Mouse (Mus musculus): Measurements from ENCODE around the gene 1190005I06Rik. TPM values are rescaled to one million over a fixed set of nuclear protein-coding genes. Genes with fewer than 3 reads are reported as not detected.

1190005I06Rik gene
- polyA plus RNA-seq, 2 experiments: 0.28 to 0.86 TPM

DNA sequence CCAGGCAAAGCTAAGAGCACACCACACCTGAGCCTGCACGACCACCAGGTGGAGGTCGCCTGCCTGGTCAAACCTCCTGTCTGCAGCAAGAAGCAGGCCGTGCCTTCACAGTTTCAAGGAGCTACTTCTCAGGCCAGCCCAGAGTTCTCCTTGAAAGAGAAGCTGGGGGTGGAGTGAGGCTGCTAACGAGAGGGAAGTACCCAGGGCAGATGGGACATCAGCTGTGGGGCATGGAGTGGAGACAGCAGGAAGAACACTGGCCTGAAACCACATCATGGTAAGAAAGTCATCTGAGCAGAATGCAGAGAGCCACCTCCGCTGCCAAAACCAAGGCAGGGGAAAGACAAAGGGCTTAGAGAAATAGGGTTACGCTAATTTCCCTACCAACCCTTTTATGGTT, 17.1 kb upstream of the 1190005I06Rik start:
- no peak overlapping the region for H3K27ac ChIP-seq
- TF ChIP-seq EP300 (IDR thresholded peaks at IDR 0.05; ENCODE audit: low read depth) (no peak), CTCF (IDR thresholded peaks at IDR 0.05; ENCODE audit: low read depth) (0 out of 2 replicates have a peak, but pooled peaks have one; percentile 9)
- no peak overlapping the region for H3K9ac ChIP-seq (replicated peaks)
- peaks cover 11 to 18% of the 10 kb centered on the region in 2 experiments for H3K4me1 ChIP-seq (replicated peaks; ENCODE audit: control insufficient read depth in 2 of 2, insufficient read depth in 2 of 2, low read length in 1 of 2)
- no peaks in the 10 kb centered on the region for H3K9me3 ChIP-seq (ENCODE audit: control insufficient read depth, low read length)
- DNase-seq (ENCODE audit: low read depth in 3 of 3, low spot score in 3 of 3) (no peak), ATAC-seq (ENCODE audit: insufficient read depth) (no peak)
- no peak overlapping the region for H3K4me2 ChIP-seq (ENCODE audit: low read depth)
- H3K36me3 ChIP-seq (replicated peaks; ENCODE audit: control insufficient read depth, insufficient read depth, low read depth): no peaks in the 10 kb centered on the region; the same call in 1 of the 2 replicates
- WGBS (ENCODE audit: insufficient replicate concordance): 73% methylated on average over 6 of the region's 6 CpGs
- no peak overlapping the region for H3K4me3 ChIP-seq (ENCODE audit: insufficient read depth in 1 of 2, low read depth in 2 of 2, low read length in 2 of 2)
- H3K27me3 ChIP-seq (ENCODE audit: control insufficient read depth, insufficient read depth, low read length): no peaks in the 10 kb centered on the region

DNA sequence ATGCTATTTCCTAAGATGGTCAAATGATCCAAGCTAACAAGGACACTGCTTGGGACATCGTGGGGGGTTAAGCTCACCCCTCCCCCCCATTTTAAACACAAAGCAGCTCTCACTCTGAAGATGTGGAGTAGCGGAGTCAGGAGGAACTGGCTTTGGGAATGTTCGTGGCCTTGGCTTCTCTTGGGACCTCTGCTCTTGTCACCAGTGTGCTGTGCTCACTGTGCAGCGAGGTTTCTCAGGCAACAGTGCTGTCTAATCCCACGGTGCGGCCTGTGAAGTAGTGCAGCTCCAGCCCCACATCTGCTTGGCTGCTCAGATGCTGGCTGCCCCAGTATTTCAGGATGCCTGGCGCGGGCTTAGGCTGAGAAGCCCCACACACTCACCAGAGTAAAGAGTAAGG, 10.0 kb upstream of the 1190005I06Rik start:
- TF ChIP-seq EP300 (IDR thresholded peaks at IDR 0.05; ENCODE audit: low read depth) (no peak), CTCF (IDR thresholded peaks at IDR 0.05; ENCODE audit: low read depth) (no peak)
- no peak for ATAC-seq (ENCODE audit: insufficient read depth)
- Histone ChIP-seq H3K27ac (no peak overlapping the region), H3K4me1 (replicated peaks; ENCODE audit: control insufficient read depth in 2 of 2, insufficient read depth in 2 of 2, low read length in 1 of 2) (no peaks in the 10 kb centered on the region), H3K4me3 (ENCODE audit: insufficient read depth in 1 of 2, low read depth in 2 of 2, low read length in 2 of 2) (no peak overlapping the region), H3K4me2 (ENCODE audit: low read depth) (no peak overlapping the region), H3K9me3 (ENCODE audit: control insufficient read depth, low read length) (no peaks in the 10 kb centered on the region), H3K9ac (replicated peaks) (no peak overlapping the region), H3K36me3 (replicated peaks; ENCODE audit: control insufficient read depth, insufficient read depth, low read depth) (peaks cover 23% of the 10 kb centered on the region), H3K27me3 (ENCODE audit: control insufficient read depth, insufficient read depth, low read length) (no peaks in the 10 kb centered on the region)
- no peak for DNase-seq (ENCODE audit: low read depth in 3 of 3, low spot score in 3 of 3)
- 84% methylated on average over 8 of the region's 8 CpGs for WGBS (ENCODE audit: insufficient replicate concordance)

DNA sequence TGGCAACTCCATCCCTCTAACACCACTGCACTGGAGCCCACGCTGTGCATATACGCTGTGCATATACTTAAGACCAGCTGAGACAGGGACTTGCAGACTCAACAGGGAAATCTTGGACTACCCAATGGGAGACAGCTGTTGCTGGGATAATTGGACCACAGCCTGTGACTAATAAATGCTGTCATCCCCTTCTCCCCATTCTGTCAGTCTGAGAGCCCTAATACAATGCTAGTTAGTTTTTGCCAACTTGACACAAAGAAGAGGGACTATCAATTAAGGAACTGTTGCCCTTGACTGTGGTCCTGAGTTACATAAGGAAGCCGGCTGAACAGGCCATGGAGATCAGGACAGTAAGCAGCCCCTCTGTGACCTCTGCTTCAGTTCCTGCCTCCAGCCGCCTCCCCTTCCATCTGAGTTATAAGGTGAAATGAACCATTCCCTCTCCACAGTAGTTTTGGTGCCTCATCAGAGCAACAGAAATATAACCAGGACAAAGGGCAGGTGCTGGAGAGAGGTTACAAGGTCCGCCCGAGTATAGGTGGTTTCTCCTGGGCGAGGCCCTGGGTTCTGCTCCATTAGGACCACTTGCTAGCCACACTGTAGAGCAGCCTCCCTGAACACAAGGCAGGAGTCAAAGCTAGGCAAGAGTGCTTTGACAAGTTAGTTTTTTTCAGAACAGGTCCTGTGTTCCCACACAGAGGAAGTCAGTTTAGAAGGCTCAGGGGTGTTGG, 9.1 kb upstream of the 1190005I06Rik start:
- WGBS (ENCODE audit: insufficient replicate concordance): 82% methylated on average over 7 of the region's 7 CpGs

DNA sequence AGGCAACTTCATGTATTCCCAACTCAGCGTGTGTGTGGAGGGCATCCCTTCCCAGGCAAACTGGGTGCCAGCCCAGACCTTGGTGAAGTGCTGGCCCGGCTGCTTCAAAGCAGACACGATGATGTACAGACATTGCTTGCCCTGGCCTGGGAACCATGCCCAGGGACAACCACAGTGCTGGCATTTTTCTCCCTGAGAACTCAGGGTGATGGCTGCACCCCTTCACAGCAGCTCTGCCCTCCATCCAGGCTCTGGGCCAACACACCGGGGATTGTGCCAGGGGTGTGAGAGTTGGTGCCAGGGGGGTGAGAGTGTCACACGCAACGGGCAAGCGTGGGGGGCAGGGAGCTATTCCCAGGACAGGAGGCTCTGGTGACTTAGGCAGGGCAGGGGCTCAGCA, 2.8 kb downstream of the 1190005I06Rik start:
- H3K4me2 ChIP-seq (ENCODE audit: low read depth): no peak overlapping the region
- no peaks in the 10 kb centered on the region for H3K9me3 ChIP-seq (ENCODE audit: control insufficient read depth, low read length)
- no peaks in the 10 kb centered on the region for H3K27me3 ChIP-seq (ENCODE audit: control insufficient read depth, insufficient read depth, low read length)
- no peaks in the 10 kb centered on the region for H3K36me3 ChIP-seq (replicated peaks; ENCODE audit: control insufficient read depth, insufficient read depth, low read depth)
- WGBS (ENCODE audit: insufficient replicate concordance): 74% methylated on average over 7 of the region's 7 CpGs
- no peak for DNase-seq (ENCODE audit: low read depth in 3 of 3, low spot score in 3 of 3)
- TF ChIP-seq EP300 (IDR thresholded peaks at IDR 0.05; ENCODE audit: low read depth) (no peak), CTCF (IDR thresholded peaks at IDR 0.05; ENCODE audit: low read depth) (no peak)
- no peaks in the 10 kb centered on the region for H3K4me1 ChIP-seq (replicated peaks; ENCODE audit: control insufficient read depth in 2 of 2, insufficient read depth in 2 of 2, low read length in 1 of 2)
- H3K27ac ChIP-seq: no peak overlapping the region
- H3K9ac ChIP-seq (replicated peaks): no peak overlapping the region
- H3K4me3 ChIP-seq (ENCODE audit: insufficient read depth in 1 of 2, low read depth in 2 of 2, low read length in 2 of 2): no peak overlapping the region
- ATAC-seq (ENCODE audit: insufficient read depth): no peak

More for the DNA sequence above, 9.1 kb upstream of the 1190005I06Rik start:
- no peaks in the 10 kb centered on the region for H3K27me3 ChIP-seq (ENCODE audit: control insufficient read depth, insufficient read depth, low read length)
- no peak for DNase-seq (ENCODE audit: low read depth in 3 of 3, low spot score in 3 of 3)
- H3K9me3 ChIP-seq (ENCODE audit: control insufficient read depth, low read length): no peaks in the 10 kb centered on the region
- no peak for ATAC-seq (ENCODE audit: insufficient read depth)
- no peak overlapping the region for H3K4me3 ChIP-seq (ENCODE audit: insufficient read depth in 1 of 2, low read depth in 2 of 2, low read length in 2 of 2)
- TF ChIP-seq EP300 (IDR thresholded peaks at IDR 0.05; ENCODE audit: low read depth) (no peak), CTCF (IDR thresholded peaks at IDR 0.05; ENCODE audit: low read depth) (no peak)
- no peak overlapping the region for H3K4me2 ChIP-seq (ENCODE audit: low read depth)
- H3K9ac ChIP-seq (replicated peaks): no peak overlapping the region
- H3K27ac ChIP-seq: no peak overlapping the region
- H3K4me1 ChIP-seq (replicated peaks; ENCODE audit: control insufficient read depth in 2 of 2, insufficient read depth in 2 of 2, low read length in 1 of 2): no peaks in the 10 kb centered on the region
- H3K36me3 ChIP-seq (replicated peaks; ENCODE audit: control insufficient read depth, insufficient read depth, low read depth): peaks cover 23% of the 10 kb centered on the region

DNA sequence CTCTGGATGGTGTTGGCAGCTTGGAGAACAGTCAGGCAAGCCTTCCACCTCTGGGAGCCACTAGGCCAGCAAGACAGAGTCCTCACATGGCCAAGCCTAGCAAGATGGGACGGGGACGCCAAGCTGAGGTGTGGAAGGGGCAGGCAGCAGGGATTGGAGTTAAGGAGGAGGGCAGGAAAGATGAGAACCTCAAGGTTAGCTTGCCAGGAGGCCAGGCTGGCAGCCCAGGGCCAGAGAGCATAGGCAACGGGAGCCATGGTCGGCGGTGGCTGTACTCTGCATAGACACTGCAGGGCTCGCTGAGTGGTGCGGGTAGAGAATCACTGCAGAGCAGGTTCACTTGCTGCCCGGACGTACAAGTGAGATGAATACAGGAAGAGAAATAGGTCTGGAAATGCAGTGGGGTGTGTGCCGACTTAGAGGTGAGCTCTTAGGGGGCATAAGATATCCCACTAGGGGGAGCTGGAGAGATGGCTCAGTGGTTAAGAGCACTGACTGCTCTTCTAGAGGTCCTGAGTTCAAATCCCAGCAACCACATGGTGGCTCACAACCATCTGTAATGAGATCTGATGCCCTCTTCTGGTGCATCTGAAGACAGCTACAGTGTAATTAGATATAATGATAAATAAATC, 5.3 kb downstream of the 1190005I06Rik start:
- ATAC-seq (ENCODE audit: insufficient read depth) (no peak), DNase-seq (ENCODE audit: low read depth in 3 of 3, low spot score in 3 of 3) (no peak)
- Histone ChIP-seq H3K36me3 (replicated peaks; ENCODE audit: control insufficient read depth, insufficient read depth, low read depth) (no peaks in the 10 kb centered on the region), H3K27ac (no peak overlapping the region), H3K27me3 (ENCODE audit: control insufficient read depth, insufficient read depth, low read length) (no peaks in the 10 kb centered on the region), H3K4me2 (ENCODE audit: low read depth) (no peak overlapping the region), H3K4me1 (replicated peaks; ENCODE audit: control insufficient read depth in 2 of 2, insufficient read depth in 2 of 2, low read length in 1 of 2) (no peaks in the 10 kb centered on the region), H3K9ac (replicated peaks) (no peak overlapping the region), H3K4me3 (ENCODE audit: insufficient read depth in 1 of 2, low read depth in 2 of 2, low read length in 2 of 2) (no peak overlapping the region), H3K9me3 (ENCODE audit: control insufficient read depth, low read length) (no peaks in the 10 kb centered on the region)
- 49% methylated on average over 10 of the region's 10 CpGs for WGBS (ENCODE audit: insufficient replicate concordance)
- TF ChIP-seq CTCF (IDR thresholded peaks at IDR 0.05; ENCODE audit: low read depth) (0 out of 2 replicates have a peak, but pooled peaks have one; percentile 23), EP300 (IDR thresholded peaks at IDR 0.05; ENCODE audit: low read depth) (no peak)

Measured in liver, embryonic 14.5 days (tissue).